Mouse (Mus musculus): ENCODE measurements at regions not wholly inside any gene's neighbourhood (a gene's known extent, or its start where the extent isn't known, plus 50 kb on each side); places are given as distances from the start of the nearest gene placed in this dataset.

GRCm38 (mm10) chr4:66478601-66479217 lies 74.3 kb upstream of the Astn2 start:
- no peak for DNase-seq (ENCODE audit: low spot score)
